Mouse (Mus musculus): ENCODE measurements around the gene Slc2a9. TPM values are rescaled to one million over a fixed set of nuclear protein-coding genes. Genes with fewer than 3 reads are reported as not detected.

The Slc2a9 gene
- polyA plus RNA-seq, 1 experiment, result 3.2 TPM

DNA sequence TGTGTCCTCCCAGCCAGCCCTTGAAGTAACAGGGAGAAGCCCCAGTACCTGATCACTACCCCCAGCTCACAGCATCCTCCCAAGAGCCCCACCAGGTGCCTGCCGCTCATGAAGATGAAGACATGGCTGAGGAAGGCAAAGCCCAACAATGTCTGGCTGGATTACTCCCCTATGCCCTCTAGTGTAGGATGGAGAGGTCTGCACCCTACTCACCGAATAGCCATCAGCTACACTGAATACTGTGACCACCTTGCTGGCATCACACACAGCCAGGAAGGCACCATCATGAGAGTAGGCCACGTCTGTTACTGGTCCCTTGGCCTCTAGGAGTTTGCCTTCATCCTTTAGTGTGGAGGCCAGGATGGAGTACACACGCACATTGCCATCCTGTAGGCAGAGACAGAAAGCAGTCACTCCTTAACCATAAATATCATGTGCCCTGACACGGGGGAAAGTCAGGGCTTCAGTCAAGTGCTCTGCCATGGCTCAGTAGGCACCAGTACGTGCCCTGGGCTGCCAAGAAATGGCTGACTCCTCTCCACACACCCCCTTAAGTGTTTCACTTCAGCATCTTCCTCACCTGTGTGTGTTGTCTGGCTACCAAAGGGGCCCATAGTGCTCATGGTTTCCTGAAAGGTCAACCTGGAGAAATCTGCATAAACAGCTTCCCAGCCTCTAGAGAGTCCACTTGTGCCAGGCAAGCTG lies 26.9 kb upstream of the Slc2a9 start:
- no peak overlapping the region for H3K27ac ChIP-seq (ENCODE audit: insufficient read depth, low read length)
- 78% methylated on average over 6 of the region's 6 CpGs for WGBS
- H3K36me3 ChIP-seq (ENCODE audit: control insufficient read depth, insufficient read depth, low read length), result peaks cover 75% of the 10 kb centered on the region
- no peak for DNase-seq (ENCODE audit: low read depth in 1 of 2, low spot score in 2 of 2)
- no peaks in the 10 kb centered on the region for H3K27me3 ChIP-seq (ENCODE audit: control insufficient read depth, insufficient read depth, low read length)
- TF ChIP-seq CTCF (IDR thresholded peaks at IDR 0.05; ENCODE audit: extremely low read depth, insufficient read depth, insufficient read length, insufficient replicate concordance), result no peak
- TF ChIP-seq POLR2A (IDR thresholded peaks at IDR 0.05; ENCODE audit: low read depth, low read length), result no peak
- no peak overlapping the region for H3K4me3 ChIP-seq (ENCODE audit: extremely low read depth, insufficient read depth, insufficient read length)
- no peaks in the 10 kb centered on the region for H3K4me1 ChIP-seq (ENCODE audit: control insufficient read depth, insufficient read depth, insufficient read length)

DNA sequence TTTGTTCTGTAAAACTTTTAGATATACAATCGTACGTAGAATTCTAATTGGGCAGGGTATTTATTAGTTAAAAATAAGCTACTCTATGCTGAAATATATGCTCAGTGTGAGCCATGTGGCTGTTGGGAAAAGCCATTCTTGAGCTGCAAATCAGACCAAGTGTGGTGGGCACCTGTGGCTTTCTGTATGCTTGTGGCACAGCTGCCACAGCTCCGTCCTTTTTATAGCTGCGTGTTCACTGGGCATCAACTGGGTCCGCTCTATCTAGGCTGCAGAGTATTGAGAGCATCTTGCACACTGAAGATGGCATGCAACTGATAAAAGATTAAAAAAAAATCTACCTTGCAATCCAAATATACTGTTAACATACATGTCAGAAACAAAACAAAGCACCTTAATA lies 20.0 kb upstream of the Slc2a9 start:
- 75% methylated on average over 5 of the region's 5 CpGs for WGBS

DNA sequence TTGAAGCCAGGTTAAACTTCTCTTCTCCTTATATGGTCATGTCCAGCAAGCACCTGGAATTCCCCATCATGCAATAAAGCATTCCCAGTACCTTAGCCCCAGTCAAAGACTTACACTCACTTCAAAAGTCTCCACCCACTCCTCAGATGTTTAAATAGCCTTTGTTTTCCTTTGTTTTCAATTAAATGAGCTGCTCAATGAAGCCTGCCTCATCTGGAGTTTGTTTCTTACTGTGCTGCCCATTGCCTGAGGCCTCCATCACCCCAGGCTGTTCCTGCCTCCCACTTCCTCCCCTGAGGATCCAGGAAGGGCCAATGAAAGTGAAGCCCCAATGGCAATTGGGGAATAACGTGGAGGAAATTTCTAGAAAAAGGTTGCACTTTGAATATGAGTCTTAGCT lies 17.9 kb upstream of the Slc2a9 start:
- H3K4me3 ChIP-seq (ENCODE audit: extremely low read depth, insufficient read depth, insufficient read length), result no peak overlapping the region
- TF ChIP-seq CTCF (IDR thresholded peaks at IDR 0.05; ENCODE audit: extremely low read depth, insufficient read depth, insufficient read length, insufficient replicate concordance) (no peak), POLR2A (IDR thresholded peaks at IDR 0.05; ENCODE audit: low read depth, low read length) (no peak)
- H3K27me3 ChIP-seq (ENCODE audit: control insufficient read depth, insufficient read depth, low read length), result no peaks in the 10 kb centered on the region
- no peak for DNase-seq (ENCODE audit: low read depth in 1 of 2, low spot score in 2 of 2)
- no peak overlapping the region for H3K27ac ChIP-seq (ENCODE audit: insufficient read depth, low read length)
- no peaks in the 10 kb centered on the region for H3K4me1 ChIP-seq (ENCODE audit: control insufficient read depth, insufficient read depth, insufficient read length)
- H3K36me3 ChIP-seq (ENCODE audit: control insufficient read depth, insufficient read depth, low read length), result peaks cover 5% of the 10 kb centered on the region
- WGBS, result 84% methylated on average over 1 of the region's 1 CpGs

More for the DNA sequence above, 20.0 kb upstream of the Slc2a9 start:
- peaks cover 23% of the 10 kb centered on the region for H3K36me3 ChIP-seq (ENCODE audit: control insufficient read depth, insufficient read depth, low read length)
- H3K4me1 ChIP-seq (ENCODE audit: control insufficient read depth, insufficient read depth, insufficient read length), result no peaks in the 10 kb centered on the region
- no peaks in the 10 kb centered on the region for H3K27me3 ChIP-seq (ENCODE audit: control insufficient read depth, insufficient read depth, low read length)
- H3K27ac ChIP-seq (ENCODE audit: insufficient read depth, low read length), result no peak overlapping the region
- no peak for DNase-seq (ENCODE audit: low read depth in 1 of 2, low spot score in 2 of 2)
- no peak for TF ChIP-seq CTCF (IDR thresholded peaks at IDR 0.05; ENCODE audit: extremely low read depth, insufficient read depth, insufficient read length, insufficient replicate concordance)
- no peak for TF ChIP-seq POLR2A (IDR thresholded peaks at IDR 0.05; ENCODE audit: low read depth, low read length)
- no peak overlapping the region for H3K4me3 ChIP-seq (ENCODE audit: extremely low read depth, insufficient read depth, insufficient read length)

DNA sequence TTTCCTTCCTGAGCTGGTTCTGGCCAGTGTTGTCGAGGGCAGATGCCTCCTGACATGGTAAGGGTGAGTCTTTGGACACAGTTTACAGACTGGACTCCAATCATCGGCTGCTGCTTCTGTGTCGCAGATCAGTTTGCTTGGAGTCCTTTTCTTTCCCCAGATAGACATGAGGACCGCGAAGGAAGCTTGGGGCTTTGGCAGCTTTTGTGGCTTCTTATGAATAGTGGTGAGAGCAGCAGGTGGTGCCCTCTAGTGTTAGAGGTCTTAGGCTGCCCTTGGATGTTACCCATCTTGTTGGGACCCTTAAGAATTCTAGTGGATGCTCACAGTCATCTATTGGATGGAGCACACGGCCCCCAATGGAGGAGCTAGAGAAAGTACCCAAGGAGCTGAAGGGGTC lies 13.3 kb upstream of the Slc2a9 start:
- DNase-seq (ENCODE audit: low read depth in 1 of 2, low spot score in 2 of 2), result peak; percentile 7 to 30
- no peak for TF ChIP-seq POLR2A (IDR thresholded peaks at IDR 0.05; ENCODE audit: low read depth, low read length)
- TF ChIP-seq CTCF (IDR thresholded peaks at IDR 0.05; ENCODE audit: extremely low read depth, insufficient read depth, insufficient read length, insufficient replicate concordance), result no peak
- WGBS, result 9% methylated on average over 6 of the region's 6 CpGs

DNA sequence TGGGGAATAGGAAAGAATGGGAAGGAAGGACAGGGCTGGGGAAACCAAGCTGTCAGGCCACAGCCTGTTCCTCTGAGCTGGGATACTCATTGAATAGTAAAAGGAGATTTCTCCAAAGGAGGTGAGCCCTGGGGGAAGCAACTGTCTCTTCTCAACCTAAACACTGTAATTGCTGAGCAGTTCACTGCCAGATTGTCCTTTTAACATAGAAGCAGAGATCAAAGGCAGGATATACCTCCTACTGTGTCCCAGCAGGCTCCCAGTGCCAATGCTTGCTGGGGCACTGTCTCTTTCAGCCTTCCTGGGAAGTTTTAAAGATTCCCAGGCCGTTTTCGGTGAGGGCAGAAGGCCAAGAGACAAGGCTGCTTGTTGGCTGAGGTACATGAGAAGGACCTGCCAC lies 10.0 kb upstream of the Slc2a9 start:
- no peak overlapping the region for H3K4me3 ChIP-seq (ENCODE audit: extremely low read depth, insufficient read depth, insufficient read length)
- no peaks in the 10 kb centered on the region for H3K4me1 ChIP-seq (ENCODE audit: control insufficient read depth, insufficient read depth, insufficient read length)
- H3K27me3 ChIP-seq (ENCODE audit: control insufficient read depth, insufficient read depth, low read length), result no peaks in the 10 kb centered on the region
- H3K27ac ChIP-seq (ENCODE audit: insufficient read depth, low read length), result no peak overlapping the region
- 32% methylated on average over 2 of the region's 2 CpGs for WGBS
- H3K36me3 ChIP-seq (ENCODE audit: control insufficient read depth, insufficient read depth, low read length), result no peaks in the 10 kb centered on the region
- TF ChIP-seq CTCF (IDR thresholded peaks at IDR 0.05; ENCODE audit: extremely low read depth, insufficient read depth, insufficient read length, insufficient replicate concordance), result no peak
- no peak for TF ChIP-seq POLR2A (IDR thresholded peaks at IDR 0.05; ENCODE audit: low read depth, low read length)
- DNase-seq (ENCODE audit: low read depth in 1 of 2, low spot score in 2 of 2), result no peak

More for the DNA sequence above, 13.3 kb upstream of the Slc2a9 start:
- Histone ChIP-seq H3K27ac (ENCODE audit: insufficient read depth, low read length) (no peak overlapping the region), H3K36me3 (ENCODE audit: control insufficient read depth, insufficient read depth, low read length) (no peaks in the 10 kb centered on the region), H3K4me3 (ENCODE audit: extremely low read depth, insufficient read depth, insufficient read length) (no peak overlapping the region), H3K27me3 (ENCODE audit: control insufficient read depth, insufficient read depth, low read length) (no peaks in the 10 kb centered on the region), H3K4me1 (ENCODE audit: control insufficient read depth, insufficient read depth, insufficient read length) (no peaks in the 10 kb centered on the region)

DNA sequence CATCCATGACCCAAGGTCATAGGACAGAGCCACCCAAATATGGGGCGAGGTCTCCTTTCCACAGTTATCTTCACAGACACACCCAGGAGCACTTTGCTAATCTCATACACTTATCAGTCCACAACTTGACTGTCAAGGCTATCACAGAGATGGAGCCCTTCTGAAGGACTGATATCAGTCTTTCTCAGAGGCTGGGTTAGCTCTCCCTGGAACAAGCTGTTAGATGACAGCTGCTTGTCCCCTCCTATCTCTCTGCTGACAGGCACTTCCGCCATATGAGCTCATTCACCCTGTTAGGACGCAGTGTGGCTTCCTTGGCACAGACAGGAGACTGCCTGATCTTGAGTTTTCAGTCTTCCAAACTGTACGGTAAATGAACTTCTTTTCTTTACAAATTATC lies 6.6 kb upstream of the Slc2a9 start:
- DNase-seq (ENCODE audit: low read depth in 1 of 2, low spot score in 2 of 2), result no peak
- H3K4me3 ChIP-seq (ENCODE audit: extremely low read depth, insufficient read depth, insufficient read length), result no peak overlapping the region
- no peak overlapping the region for H3K27ac ChIP-seq (ENCODE audit: insufficient read depth, low read length)
- H3K27me3 ChIP-seq (ENCODE audit: control insufficient read depth, insufficient read depth, low read length), result no peaks in the 10 kb centered on the region
- H3K36me3 ChIP-seq (ENCODE audit: control insufficient read depth, insufficient read depth, low read length), result no peaks in the 10 kb centered on the region
- TF ChIP-seq POLR2A (IDR thresholded peaks at IDR 0.05; ENCODE audit: low read depth, low read length) (no peak), CTCF (IDR thresholded peaks at IDR 0.05; ENCODE audit: extremely low read depth, insufficient read depth, insufficient read length, insufficient replicate concordance) (no peak)
- H3K4me1 ChIP-seq (ENCODE audit: control insufficient read depth, insufficient read depth, insufficient read length), result peaks cover 3% of the 10 kb centered on the region; the same call in 1 of the 2 replicates
- 84% methylated on average over 4 of the region's 4 CpGs for WGBS

DNA sequence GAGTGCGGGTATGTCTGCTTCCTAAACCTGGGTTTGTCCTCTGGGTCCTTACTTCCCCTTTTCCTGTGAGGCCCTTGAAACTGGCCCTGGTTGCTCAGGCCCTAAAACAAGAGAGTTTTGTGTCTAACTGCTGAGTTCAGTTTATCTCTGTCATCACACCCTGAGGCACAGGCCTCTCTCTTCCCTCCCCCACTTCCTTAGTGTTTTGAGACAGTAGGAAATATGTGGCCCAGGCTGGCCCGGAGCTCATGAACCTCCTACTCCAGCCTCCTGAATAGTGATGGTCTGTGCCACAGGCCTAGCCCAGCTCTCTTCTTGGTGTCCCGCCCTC lies 2.5 kb upstream of the Slc2a9 start:
- Histone ChIP-seq H3K36me3 (ENCODE audit: control insufficient read depth, insufficient read depth, low read length) (no peaks in the 10 kb centered on the region), H3K4me3 (ENCODE audit: extremely low read depth, insufficient read depth, insufficient read length) (no peak overlapping the region), H3K27me3 (ENCODE audit: control insufficient read depth, insufficient read depth, low read length) (no peaks in the 10 kb centered on the region), H3K27ac (ENCODE audit: insufficient read depth, low read length) (no peak overlapping the region), H3K4me1 (ENCODE audit: control insufficient read depth, insufficient read depth, insufficient read length) (peaks cover 3% of the 10 kb centered on the region; the same call in 1 of the 2 replicates)
- DNase-seq (ENCODE audit: low read depth in 1 of 2, low spot score in 2 of 2), result no peak
- TF ChIP-seq CTCF (IDR thresholded peaks at IDR 0.05; ENCODE audit: extremely low read depth, insufficient read depth, insufficient read length, insufficient replicate concordance), result no peak
- 40% methylated on average over 3 of the region's 3 CpGs for WGBS

Data from spleen, adult 2 months (tissue).